9 mouse cellular contexts compared by ENCODE assay signal in the genomic region with DNA sequence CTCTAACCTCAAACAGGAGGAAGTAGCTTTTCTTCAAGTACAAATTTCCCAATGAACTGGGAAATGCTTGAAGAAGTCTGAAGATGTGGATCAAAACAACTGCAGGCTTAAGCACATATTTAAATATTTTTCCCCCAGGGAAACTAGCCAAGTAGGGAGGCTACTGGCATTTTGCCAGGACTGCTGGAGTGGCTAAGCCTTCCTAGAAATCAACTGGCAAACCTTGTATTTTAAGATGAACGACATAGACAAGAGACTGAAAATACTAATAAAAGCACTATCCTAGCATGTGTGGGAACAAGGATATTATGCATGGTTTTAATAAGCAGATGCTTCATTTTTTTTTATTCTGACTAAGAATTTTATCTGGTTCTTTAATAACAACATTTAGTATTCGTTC. TPM values are rescaled to one million over a fixed set of nuclear protein-coding genes. Genes with fewer than 3 reads are reported as not detected.
A peak's percentile ranks its signal among the peaks of the same experiment; 100 is the strongest.
DNase-seq lines count a peak whose midpoint lies in the region; ATAC-seq and TF ChIP-seq lines count a peak whose summit lies in the region.
"Had no signal": no experiment of that assay in that cellular context is flagged by ENCODE, and none has a peak within 500 bp of the region (broad histone marks: within the 10 kb centered on the region; RNA-seq: fewer than 3 reads in every experiment).

No protein-coding gene starts in this region.

- peak; percentile 35 for DNase-seq in left cerebral cortex, postnatal 4 days
- DNase-seq in left cerebral cortex, adult 8-10 months (ENCODE audit: low spot score in 2 of 2) = no peak
- peak; percentile 62 for DNase-seq in adrenal gland, adult 2 months
- DNase-seq in heart, postnatal 14 days = peak; percentile 55 to 68
- peak; percentile 88 for DNase-seq in lung, postnatal 0 days (ENCODE audit: low spot score)
- DNase-seq in thymus, postnatal 4 days = no peak
- DNase-seq in cerebellum, postnatal 36 days = no peak

- no peak overlapping the region for H3K4me3 ChIP-seq in lung, postnatal 0 days (ENCODE audit: low read depth, low read length)
- H3K4me3 ChIP-seq in intestine, postnatal 0 days (ENCODE audit: low read depth, low read length) = no peak overlapping the region
- H3K4me3 ChIP-seq: liver, embryonic 15.5 days had no signal

- peak; percentile 76 for TF ChIP-seq EP300 in lung, postnatal 0 days (IDR thresholded peaks at IDR 0.05)

- H3K36me3 ChIP-seq in lung, postnatal 0 days (ENCODE audit: insufficient read depth, low read length) = no peaks in the 10 kb centered on the region
- no peaks in the 10 kb centered on the region for H3K36me3 ChIP-seq in intestine, postnatal 0 days (ENCODE audit: control insufficient read depth, insufficient read depth)
- H3K36me3 ChIP-seq: liver, embryonic 15.5 days had no signal

- WGBS in lung, postnatal 0 days = 12% methylated on average over 2 of the region's 2 CpGs
- WGBS in intestine, postnatal 0 days = 34% methylated on average over 2 of the region's 2 CpGs

- intact Hi-C loops in left cerebral cortex, postnatal 4 days (cut with DNase I) = loop anchor here (5.0 kb wide), 1 partner anchor 45 kb away; a partner anchor contains a TSS
- intact Hi-C loops in heart, postnatal 14 days (cut with DNase I) = no loop called here

- H3K9me3 ChIP-seq in lung, postnatal 0 days (ENCODE audit: low read length) = no peaks in the 10 kb centered on the region
- no peaks in the 10 kb centered on the region for H3K9me3 ChIP-seq in intestine, postnatal 0 days (ENCODE audit: control insufficient read depth)
- H3K9me3 ChIP-seq: liver, embryonic 15.5 days had no signal

- no peak overlapping the region for H3K27ac ChIP-seq in lung, postnatal 0 days (ENCODE audit: low read length)
- no peak overlapping the region for H3K27ac ChIP-seq in intestine, postnatal 0 days (ENCODE audit: low read depth, low read length)
- H3K27ac ChIP-seq: liver, embryonic 15.5 days had no signal

- no peak overlapping the region for H3K4me2 ChIP-seq in lung, postnatal 0 days (replicated peaks; ENCODE audit: low read depth, low read length)
- no peak overlapping the region for H3K4me2 ChIP-seq in intestine, postnatal 0 days (replicated peaks; ENCODE audit: low read depth)
- H3K4me2 ChIP-seq: liver, embryonic 15.5 days had no signal

- peaks cover 10% of the 10 kb centered on the region; the same call in 1 of the 2 replicates for H3K4me1 ChIP-seq in lung, postnatal 0 days (ENCODE audit: insufficient read depth, low read depth, low read length)
- 0 out of 2 replicates have a peak, but pooled peaks cover 4% of the 10 kb centered on the region for H3K4me1 ChIP-seq in intestine, postnatal 0 days (replicated peaks; ENCODE audit: control insufficient read depth, insufficient read depth, low read length)

- TF ChIP-seq CTCF in lung, postnatal 0 days (IDR thresholded peaks at IDR 0.05) = no peak
- TF ChIP-seq CTCF in intestine, postnatal 0 days (IDR thresholded peaks at IDR 0.05; ENCODE audit: low read depth) = no peak

- H3K9ac ChIP-seq in lung, postnatal 0 days (replicated peaks; ENCODE audit: low read depth) = no peak overlapping the region
- no peak overlapping the region for H3K9ac ChIP-seq in intestine, postnatal 0 days (ENCODE audit: low read depth, low read length)
- H3K9ac ChIP-seq: liver, embryonic 15.5 days had no signal

- no peaks in the 10 kb centered on the region for H3K27me3 ChIP-seq in lung, postnatal 0 days (replicated peaks; ENCODE audit: insufficient read depth, low read length)
- H3K27me3 ChIP-seq in intestine, postnatal 0 days (replicated peaks; ENCODE audit: control insufficient read depth, insufficient read depth, low read length) = no peaks in the 10 kb centered on the region
- H3K27me3 ChIP-seq: liver, embryonic 15.5 days had no signal

- ATAC-seq in lung, postnatal 0 days = 0 out of 2 replicates have a peak, but pooled peaks have one; percentile 14
- ATAC-seq in intestine, postnatal 0 days = no peak

RNA-seq across cellular contexts. Expression of a gene that starts 2.4 kb away (rescaled TPM):
- total RNA-seq in left cerebral cortex, postnatal 4 days (2021) = 10 to 100 TPM; 15.7 to 16.5 TPM
- 10 to 100 TPM; 13.4 to 16.1 (median 15.8) TPM for total RNA-seq in left cerebral cortex, adult 8-10 months (2022)
- total RNA-seq in adrenal gland, adult 2 months (2021) = 10 to 100 TPM; 18.2 to 24.5 TPM
- polyA plus RNA-seq in adrenal gland, adult 2 months (2012; rRNA removed) = 1.8 and 2.6 TPM in 2 replicates
- total RNA-seq in heart, postnatal 14 days (2021) = 10 to 100 TPM; 25.5 to 28.0 TPM
- polyA plus RNA-seq in lung, postnatal 0 days (2015; fragmentation: Nextera tagmentation; extraction: Ambion mirVana) = 10.9 and 11.5 TPM in 2 replicates
- 16.4 and 17.3 TPM in 2 replicates for polyA plus RNA-seq in intestine, postnatal 0 days (2015; fragmentation: Nextera tagmentation; extraction: Ambion mirVana)

RNA-seq across cellular contexts. Expression of a gene that starts 42.9 kb away (rescaled TPM):
- total RNA-seq in left cerebral cortex, postnatal 4 days (2021) = 10 to 100 TPM; 68.5 to 72.6 TPM
- 10 to 100 TPM; 69.8 to 80.3 (median 75.0) TPM for total RNA-seq in left cerebral cortex, adult 8-10 months (2022)
- total RNA-seq in adrenal gland, adult 2 months (2021) = 10 to 100 TPM; 63.4 to 97.2 TPM
- 1.5 and 2.1 TPM in 2 replicates for polyA plus RNA-seq in adrenal gland, adult 2 months (2012; rRNA removed)
- 10 to 100 TPM; 76.2 to 81.2 TPM for total RNA-seq in heart, postnatal 14 days (2021)
- polyA plus RNA-seq in lung, postnatal 0 days (2015; fragmentation: Nextera tagmentation; extraction: Ambion mirVana) = 29.5 and 30.6 TPM in 2 replicates
- 17.0 and 18.3 TPM in 2 replicates for polyA plus RNA-seq in intestine, postnatal 0 days (2015; fragmentation: Nextera tagmentation; extraction: Ambion mirVana)

Comparison
In these comparisons a context has a peak if more than half of its experiments do, and no peak if none do; other contexts are left out.
1. DNase-seq: peak in left cerebral cortex, postnatal 4 days (single experiment), adrenal gland, adult 2 months (single experiment), heart, postnatal 14 days (2 of 2) and lung, postnatal 0 days (single experiment); none in left cerebral cortex, adult 8-10 months (0 of 2), thymus, postnatal 4 days (single experiment) and cerebellum, postnatal 36 days (0 of 2).